Mouse (Mus musculus): ENCODE measurements at regions not wholly inside any gene's neighbourhood (a gene's known extent, or its start where the extent isn't known, plus 50 kb on each side); places are given as distances from the start of the nearest gene placed in this dataset.

DNA sequence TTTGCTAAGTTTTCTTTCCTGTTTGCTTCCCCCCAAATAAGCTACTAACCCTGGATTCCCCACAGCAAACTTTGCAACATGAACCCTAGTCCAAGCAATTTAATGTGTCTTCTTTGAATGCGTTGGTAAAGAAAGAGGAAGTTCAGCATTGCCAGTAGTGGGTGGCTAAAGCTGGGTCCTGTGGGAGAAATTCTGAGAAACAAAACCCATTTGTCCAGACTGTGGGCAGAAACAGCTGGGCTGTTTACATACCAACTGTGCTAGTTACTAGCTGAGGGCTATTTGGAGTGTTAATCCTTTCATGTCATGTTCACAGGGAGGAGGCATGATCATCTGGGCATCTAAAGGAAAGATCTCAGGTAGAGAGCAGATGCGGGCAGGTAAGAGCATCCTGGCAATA lies 51.8 kb upstream of the 1190002N15Rik start:
- DNase-seq (ENCODE audit: low spot score), result no peak

DNA sequence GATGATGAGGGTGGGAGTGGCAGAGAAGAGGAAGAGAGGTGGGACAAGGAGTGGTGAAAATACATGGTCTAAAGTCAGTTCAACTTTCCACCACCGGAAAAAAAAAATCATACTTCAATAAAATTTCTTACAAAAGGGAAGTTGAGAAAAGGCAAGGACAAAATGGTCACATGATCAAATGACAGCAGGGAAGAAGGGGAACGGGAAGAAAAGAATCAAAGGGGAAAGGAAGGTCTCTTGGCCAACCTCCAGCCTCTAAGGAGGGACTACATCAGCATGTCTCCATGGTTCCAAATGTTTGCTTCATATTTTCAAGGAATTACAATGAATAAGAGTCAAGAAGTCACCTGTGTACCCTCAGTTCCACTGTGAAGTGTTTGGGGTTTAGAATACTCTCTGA lies 64.7 kb upstream of the Slc9a9 start:
- no peak for DNase-seq (ENCODE audit: low spot score)

DNA sequence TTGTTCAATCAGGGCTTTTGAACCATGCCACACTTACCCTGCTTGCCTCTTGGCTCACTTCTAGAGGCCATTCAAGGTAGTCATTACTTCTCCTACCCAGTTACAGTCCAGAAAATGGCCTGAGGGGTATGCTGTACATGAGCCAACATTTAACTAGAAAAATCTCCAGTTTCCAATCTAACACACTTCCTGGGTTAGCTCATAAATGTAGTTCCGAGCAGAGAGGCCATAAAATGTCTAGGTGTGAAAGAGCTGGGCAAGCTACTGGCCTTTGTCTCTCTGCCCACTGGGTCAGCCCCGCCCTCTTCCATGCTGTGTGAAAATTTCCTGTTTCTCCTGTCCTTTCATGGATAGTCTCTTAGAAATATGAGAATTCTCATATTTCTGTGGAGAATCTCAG lies 63.3 kb upstream of the Slc9a9 start:
- DNase-seq (ENCODE audit: low spot score), result no peak

DNA sequence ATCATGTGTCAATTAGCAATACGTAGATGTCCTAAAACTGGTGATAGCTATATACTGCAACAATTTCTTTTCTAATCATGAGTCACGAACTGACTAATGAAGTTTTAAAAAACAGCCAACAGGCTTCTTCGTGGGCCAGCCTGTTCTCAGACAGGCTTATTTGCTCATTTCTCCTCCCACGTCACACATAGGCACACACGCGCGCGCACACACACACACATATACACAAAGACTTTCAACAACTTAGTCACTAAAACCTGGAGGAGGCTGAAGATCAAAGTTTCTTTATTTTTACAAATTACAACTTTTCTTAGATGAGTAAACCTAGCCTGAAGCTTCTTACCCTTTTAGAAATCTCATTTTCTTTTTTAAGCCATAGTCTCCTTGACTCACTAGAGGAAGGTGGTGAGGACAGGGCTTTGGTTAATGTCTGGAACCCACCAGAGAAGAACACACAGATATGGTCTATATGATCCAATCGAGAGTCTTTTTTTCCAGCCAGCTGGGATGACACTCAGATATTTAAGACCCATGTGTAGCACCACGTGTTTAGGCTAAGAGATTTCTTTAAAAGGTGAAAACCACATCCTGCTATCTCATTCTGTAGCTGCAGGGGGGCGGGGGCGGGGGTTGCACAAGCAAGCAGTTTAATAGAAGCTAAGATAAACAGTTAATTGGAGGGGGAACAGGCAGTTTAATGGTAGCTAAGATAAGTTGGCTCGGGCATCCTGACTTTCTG lies 62.5 kb upstream of the Slc9a9 start:
- no peak for DNase-seq (ENCODE audit: low spot score)

DNA sequence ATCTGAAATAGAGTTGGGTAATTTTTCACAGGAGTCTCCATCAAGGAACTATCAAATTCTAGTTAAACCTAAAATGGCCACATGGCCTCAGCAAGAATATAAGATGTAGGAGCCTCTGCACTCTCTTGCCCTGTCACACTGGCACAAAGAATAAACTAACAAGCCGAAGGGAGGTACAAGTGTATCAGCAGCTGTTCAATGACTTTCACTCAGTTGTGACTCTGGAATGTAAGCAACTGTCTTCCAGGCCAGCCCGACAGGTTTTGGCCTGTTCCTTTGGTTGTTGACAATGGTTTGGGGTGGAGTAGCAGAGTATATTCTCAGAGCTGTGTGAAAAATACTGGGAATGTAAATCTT lies 62.0 kb upstream of the Slc9a9 start:
- DNase-seq (ENCODE audit: low spot score), result peak; percentile 15

DNA sequence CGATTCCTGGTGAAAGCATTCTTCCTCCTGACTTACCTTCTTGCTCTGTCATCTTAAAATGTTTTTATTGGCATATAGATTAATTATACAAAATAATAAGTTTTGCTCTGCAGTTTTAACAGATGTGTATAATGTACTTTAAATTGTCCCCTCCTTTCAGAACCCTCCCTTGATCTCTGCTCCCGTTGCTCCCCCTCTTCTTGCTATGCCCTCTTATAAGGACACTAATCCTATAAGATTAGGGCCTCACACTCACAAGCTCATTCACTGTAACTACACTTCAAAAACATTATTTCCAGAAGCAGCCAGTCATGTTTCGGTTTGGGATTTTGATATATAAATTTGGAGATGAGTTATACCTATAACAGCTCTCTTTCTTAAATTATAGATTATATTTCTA lies 59.6 kb upstream of the Slc9a9 start:
- DNase-seq (ENCODE audit: low spot score), result no peak

DNA sequence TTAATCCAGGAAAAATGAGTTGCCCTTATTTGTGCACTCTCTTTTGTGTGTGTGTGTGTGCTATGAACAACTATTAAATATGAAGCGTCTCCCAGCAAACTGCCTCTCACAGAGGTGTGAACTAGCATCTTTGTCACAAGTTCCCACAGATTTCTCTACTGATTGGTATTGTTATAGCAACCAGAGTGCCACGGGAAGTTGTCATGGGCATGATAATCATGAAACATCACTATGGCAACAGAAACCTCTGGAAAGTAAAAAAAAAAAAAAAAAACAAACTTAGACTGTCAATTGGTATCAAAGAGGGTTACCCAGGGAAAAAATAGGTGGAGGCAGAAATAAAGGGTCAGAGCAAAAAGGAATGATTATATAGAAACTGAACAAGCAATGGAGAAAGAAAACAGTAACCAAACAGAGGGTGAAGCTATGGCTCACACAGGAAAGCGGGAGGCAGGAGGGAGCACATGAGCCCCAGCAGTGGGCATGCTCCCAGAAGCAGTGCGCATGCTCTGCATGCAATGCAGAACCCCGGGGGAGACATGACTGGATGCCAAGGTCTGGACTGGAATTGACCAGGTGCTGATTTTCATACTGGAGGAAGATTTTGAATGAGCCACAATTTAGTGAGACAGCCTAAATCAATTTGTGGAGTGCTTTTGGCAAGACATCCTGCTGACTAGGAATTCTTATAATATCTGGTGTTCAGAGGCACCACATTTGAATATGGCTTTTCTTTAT lies 58.9 kb upstream of the Slc9a9 start:
- DNase-seq (ENCODE audit: low spot score), result no peak

DNA sequence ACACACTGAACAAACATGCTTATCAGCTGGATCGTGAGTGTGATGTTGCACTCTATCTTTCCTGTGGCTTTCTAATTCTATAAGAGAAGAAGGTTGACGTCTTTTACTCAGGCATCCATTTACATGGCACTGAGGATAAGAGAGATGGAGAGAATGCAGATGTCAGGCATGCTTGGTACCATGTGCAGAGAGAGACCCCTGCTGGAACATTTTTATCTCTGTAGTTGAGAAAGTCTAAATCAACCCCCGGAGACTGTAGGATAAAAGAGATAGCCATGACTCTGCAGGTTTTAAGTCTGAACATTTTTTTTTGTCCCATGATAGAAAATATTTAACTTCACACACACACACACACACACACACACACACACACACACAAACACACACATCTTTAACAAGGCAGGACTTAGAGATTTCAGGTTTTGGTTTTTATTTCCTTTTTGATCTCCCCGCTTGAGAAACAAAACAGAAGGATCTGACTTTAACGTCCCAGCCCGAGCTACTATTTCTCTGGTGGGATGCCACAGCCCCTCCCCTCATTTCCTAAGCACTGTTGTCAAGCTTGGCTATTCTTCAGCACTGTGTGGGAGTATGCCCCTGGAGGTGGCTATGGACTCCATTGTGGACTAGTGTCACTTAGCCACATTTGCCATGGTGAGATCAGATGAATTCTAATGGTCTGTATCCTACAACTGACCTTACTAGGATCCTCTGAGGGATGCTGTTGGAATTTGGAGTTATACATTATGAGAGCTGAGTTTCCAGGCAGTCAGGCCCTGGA lies 55.6 kb upstream of the Slc9a9 start:
- peak; percentile 13 for DNase-seq (ENCODE audit: low spot score)

DNA sequence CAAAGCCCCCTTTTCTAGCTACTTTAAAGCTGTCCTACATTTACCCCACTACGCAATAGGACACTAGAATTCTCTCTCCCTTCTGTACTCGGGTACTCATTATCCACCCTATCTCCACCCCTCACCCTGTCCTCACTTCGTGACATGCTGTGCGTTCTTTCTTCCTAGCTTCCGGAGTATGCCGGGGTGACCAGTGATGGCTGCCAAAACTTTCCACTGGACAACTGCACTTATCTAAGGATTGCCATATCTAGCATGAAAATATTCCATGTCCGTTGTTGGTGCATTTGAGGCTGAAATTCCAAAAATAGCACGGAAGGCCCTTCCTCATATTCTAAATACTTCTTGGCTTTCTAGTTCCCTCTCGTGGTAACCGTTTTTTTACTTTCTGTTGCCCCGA lies 54.5 kb upstream of the Slc9a9 start:
- DNase-seq (ENCODE audit: low spot score), result no peak

DNA sequence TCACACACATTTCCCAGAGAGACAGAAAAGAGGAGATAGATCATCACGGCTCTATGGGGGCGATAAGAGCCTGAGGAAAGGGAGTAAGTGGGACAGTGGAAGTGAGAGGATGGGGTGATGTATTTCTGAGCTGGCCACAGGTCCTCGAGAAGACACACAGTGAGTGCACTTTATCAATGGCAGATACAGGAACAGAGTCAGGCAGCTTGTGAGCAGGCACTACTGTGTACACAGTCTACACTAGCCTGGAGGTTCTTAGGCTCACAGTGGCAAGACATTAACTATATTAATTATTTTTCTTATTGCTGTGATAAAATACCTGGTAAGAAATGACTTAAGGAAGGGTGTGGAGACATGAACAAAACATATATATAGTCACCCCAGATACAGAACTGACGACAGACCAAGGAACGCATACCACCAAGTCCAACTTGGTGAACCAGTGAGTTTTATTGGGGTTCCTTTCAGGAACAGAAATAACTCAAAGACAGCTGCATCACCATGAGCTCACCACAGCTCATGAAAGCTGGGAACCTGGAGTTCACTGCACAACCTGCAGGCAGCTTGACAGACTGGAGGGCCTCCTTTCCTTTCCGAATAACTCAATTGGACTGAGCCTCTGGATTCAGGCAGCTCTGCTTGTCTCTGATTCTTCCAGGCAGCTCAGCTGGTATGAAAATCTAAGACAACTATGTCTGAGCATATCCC lies 51.5 kb upstream of the Slc9a9 start:
- DNase-seq (ENCODE audit: low spot score), result no peak
